Mouse (Mus musculus): ENCODE results near the gene Cab39l. TPM values are rescaled to one million over a fixed set of nuclear protein-coding genes. Genes with fewer than 3 reads are reported as not detected.

Gene Cab39l
- polyA plus RNA-seq, 1 experiment: 5.5 TPM

DNA sequence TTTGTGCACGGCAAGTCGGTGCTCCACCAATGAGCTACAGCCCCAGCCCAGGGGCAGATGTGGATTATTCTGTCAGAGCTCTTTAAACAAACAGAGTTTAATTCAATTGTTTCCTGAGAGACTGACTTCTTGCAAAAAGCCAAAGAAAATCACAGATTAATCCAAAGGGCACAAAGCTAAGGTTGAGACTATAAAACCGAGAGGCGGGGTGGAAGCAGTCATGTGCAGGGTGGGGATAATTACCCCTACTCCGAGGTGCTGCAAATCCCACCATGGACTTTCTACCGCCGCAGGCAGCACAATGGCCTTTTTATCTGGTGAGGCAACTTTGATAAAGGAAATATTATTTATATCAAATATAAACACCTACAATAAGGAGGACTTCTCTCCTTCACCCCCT, 176.0 kb downstream of the Cab39l start:
- TF ChIP-seq POLR2A (IDR thresholded peaks at IDR 0.05; ENCODE audit: control insufficient read depth, extremely low read depth, insufficient read depth, low read length, poor library complexity) (no peak), CTCF (IDR thresholded peaks at IDR 0.05; ENCODE audit: borderline replicate concordance, control insufficient read depth, extremely low read depth, insufficient read depth, low read length, poor library complexity) (no peak)
- Histone ChIP-seq H3K4me3 (ENCODE audit: control insufficient read depth, insufficient read depth, low read length) (no peak overlapping the region), H3K4me1 (replicated peaks; ENCODE audit: control insufficient read depth, insufficient read depth, low read length) (no peaks in the 10 kb centered on the region), H3K27ac (ENCODE audit: control insufficient read depth, insufficient read depth, low read length) (no peak overlapping the region), H3K27me3 (ENCODE audit: control insufficient read depth, insufficient read depth, low read length) (no peaks in the 10 kb centered on the region), H3K36me3 (ENCODE audit: control insufficient read depth, insufficient read depth, low read length) (no peaks in the 10 kb centered on the region)
- WGBS: 96% methylated on average over 7 of the region's 7 CpGs
- DNase-seq: no peak

GRCm38 (mm10) chr14:59624326-59624885, 183.6 kb downstream of the Cab39l start:
- DNase-seq: no peak
- no peaks in the 10 kb centered on the region for H3K4me1 ChIP-seq (replicated peaks; ENCODE audit: control insufficient read depth, insufficient read depth, low read length)
- no peak overlapping the region for H3K27ac ChIP-seq (ENCODE audit: control insufficient read depth, insufficient read depth, low read length)
- no peak overlapping the region for H3K4me3 ChIP-seq (ENCODE audit: control insufficient read depth, insufficient read depth, low read length)
- WGBS: 66% methylated on average over 9 of the region's 9 CpGs
- no peaks in the 10 kb centered on the region for H3K36me3 ChIP-seq (ENCODE audit: control insufficient read depth, insufficient read depth, low read length)
- no peaks in the 10 kb centered on the region; the same call in 1 of the 2 replicates for H3K27me3 ChIP-seq (ENCODE audit: control insufficient read depth, insufficient read depth, low read length)
- TF ChIP-seq POLR2A (IDR thresholded peaks at IDR 0.05; ENCODE audit: control insufficient read depth, extremely low read depth, insufficient read depth, low read length, poor library complexity): no peak
- no peak for TF ChIP-seq CTCF (IDR thresholded peaks at IDR 0.05; ENCODE audit: borderline replicate concordance, control insufficient read depth, extremely low read depth, insufficient read depth, low read length, poor library complexity)

DNA sequence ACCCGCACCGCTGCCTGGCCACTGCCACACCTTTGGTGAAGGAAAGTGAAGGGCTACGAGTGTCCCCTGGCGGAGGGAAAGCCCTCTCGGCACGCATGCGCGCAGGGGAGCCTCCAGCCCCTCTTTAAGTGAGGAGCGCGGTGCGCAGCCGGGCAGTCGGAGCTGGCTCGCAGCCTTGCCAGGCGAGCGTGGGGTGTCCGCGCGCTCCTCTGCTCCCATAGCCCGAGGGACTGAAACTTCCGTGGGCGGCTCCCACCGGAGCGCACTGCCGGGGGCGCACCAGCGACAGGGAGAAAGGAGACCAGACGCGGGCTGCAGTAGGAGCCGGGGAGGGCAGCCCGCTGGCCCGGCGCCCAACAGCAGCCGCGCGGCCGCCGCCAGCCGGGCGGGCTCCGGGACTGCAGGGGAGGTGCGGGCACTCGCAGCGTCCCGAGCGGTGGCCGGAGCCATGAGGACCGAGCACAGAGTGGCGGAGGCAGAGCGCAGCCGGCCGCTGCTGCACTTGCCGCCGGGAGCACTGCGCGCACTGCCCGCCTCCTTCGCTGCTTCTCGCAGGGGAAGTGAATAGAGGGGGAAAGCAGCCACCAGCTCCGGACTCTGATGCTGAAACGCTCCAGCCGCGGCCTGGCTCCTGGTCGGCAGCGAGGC, 184.5 kb downstream of the Cab39l start, which contains the start of gene Shisa2:
Gene Shisa2 (plus strand): TSS at position 151 of the 648 bp plus-strand sequence.
- Histone ChIP-seq H3K4me1 (replicated peaks; ENCODE audit: control insufficient read depth, insufficient read depth, low read length) (no peaks in the 10 kb centered on the region), H3K27me3 (ENCODE audit: control insufficient read depth, insufficient read depth, low read length) (no peaks in the 10 kb centered on the region; the same call in 1 of the 2 replicates), H3K4me3 (ENCODE audit: control insufficient read depth, insufficient read depth, low read length) (peak within 1 kb of the TSS; percentile 34), H3K27ac (ENCODE audit: control insufficient read depth, insufficient read depth, low read length) (no peak within 1 kb of the TSS), H3K36me3 (ENCODE audit: control insufficient read depth, insufficient read depth, low read length) (no peaks in the 10 kb centered on the region)
- WGBS: under 1% methylated on average over 64 of the region's 65 CpGs
- DNase-seq: peak; percentile 33
- TF ChIP-seq CTCF (IDR thresholded peaks at IDR 0.05; ENCODE audit: borderline replicate concordance, control insufficient read depth, extremely low read depth, insufficient read depth, low read length, poor library complexity) (no peak), POLR2A (IDR thresholded peaks at IDR 0.05; ENCODE audit: control insufficient read depth, extremely low read depth, insufficient read depth, low read length, poor library complexity) (no peak)

- Histone ChIP-seq H3K4me3 (ENCODE audit: control insufficient read depth, insufficient read depth, low read length) (peak overlapping the region; percentile 34), H3K27ac (ENCODE audit: control insufficient read depth, insufficient read depth, low read length) (no peak overlapping the region), H3K4me1 (replicated peaks; ENCODE audit: control insufficient read depth, insufficient read depth, low read length) (no peaks in the 10 kb centered on the region), H3K27me3 (ENCODE audit: control insufficient read depth, insufficient read depth, low read length) (no peaks in the 10 kb centered on the region; the same call in 1 of the 2 replicates), H3K36me3 (ENCODE audit: control insufficient read depth, insufficient read depth, low read length) (no peaks in the 10 kb centered on the region)
- 2% methylated on average over 51 of the region's 51 CpGs for WGBS
- TF ChIP-seq POLR2A (IDR thresholded peaks at IDR 0.05; ENCODE audit: control insufficient read depth, extremely low read depth, insufficient read depth, low read length, poor library complexity): no peak
- TF ChIP-seq CTCF (IDR thresholded peaks at IDR 0.05; ENCODE audit: borderline replicate concordance, control insufficient read depth, extremely low read depth, insufficient read depth, low read length, poor library complexity): no peak
- DNase-seq: no peak
These were observed 185.1 kb downstream of the Cab39l start for GRCm38 (mm10) chr14:59625806-59626364.

DNA sequence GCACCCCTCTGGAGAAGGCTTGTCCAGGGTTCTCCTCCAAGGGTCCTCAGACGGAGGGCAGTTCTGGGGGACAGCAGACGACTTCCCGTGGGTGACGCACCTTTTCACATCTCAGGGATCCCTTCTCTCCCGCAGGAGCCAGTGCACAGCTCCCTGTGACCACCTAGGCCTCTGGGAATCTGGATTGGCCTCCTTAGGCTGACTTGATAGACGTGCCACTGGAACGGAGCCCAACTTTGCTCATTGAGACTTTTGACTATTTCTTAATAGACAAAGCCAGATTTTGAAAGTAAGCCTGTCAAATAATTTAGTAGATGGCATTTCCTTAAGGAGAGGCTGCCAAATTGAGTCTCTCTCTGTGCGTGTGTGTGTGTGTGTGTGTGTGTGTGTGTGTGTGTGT, 185.9 kb downstream of the Cab39l start:
- no peaks in the 10 kb centered on the region for H3K36me3 ChIP-seq (ENCODE audit: control insufficient read depth, insufficient read depth, low read length)
- H3K27me3 ChIP-seq (ENCODE audit: control insufficient read depth, insufficient read depth, low read length): no peaks in the 10 kb centered on the region; the same call in 1 of the 2 replicates
- DNase-seq: no peak
- H3K27ac ChIP-seq (ENCODE audit: control insufficient read depth, insufficient read depth, low read length): no peak overlapping the region
- H3K4me1 ChIP-seq (replicated peaks; ENCODE audit: control insufficient read depth, insufficient read depth, low read length): no peaks in the 10 kb centered on the region
- WGBS: 80% methylated on average over 8 of the region's 8 CpGs
- TF ChIP-seq POLR2A (IDR thresholded peaks at IDR 0.05; ENCODE audit: control insufficient read depth, extremely low read depth, insufficient read depth, low read length, poor library complexity): no peak
- no peak overlapping the region for H3K4me3 ChIP-seq (ENCODE audit: control insufficient read depth, insufficient read depth, low read length)

DNA sequence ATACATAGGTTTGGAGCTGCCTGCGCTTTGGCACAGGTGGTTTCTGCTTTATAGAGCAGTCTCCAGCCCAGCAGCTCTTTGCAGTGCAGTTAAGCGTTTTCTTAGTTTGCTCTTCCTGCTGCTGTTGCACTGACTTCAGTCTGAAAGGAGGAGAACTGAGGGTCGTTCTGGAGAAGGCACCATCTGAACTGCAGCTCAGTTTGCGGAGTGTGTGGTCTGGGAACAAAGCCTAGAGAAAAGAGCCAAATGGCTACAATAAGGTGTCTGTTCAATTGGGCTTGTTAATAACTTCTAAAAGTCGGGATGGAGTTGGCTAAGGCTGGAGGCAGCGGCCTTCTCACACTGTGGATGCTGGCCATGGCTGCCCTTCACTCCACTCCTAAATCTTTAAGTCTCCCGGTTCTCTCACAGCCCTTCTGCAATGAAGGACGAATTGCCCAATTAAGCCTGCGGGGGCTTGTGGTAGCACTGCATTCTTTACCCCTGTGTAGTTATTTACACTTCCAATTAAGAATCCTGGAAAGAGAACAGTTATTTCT, 186.4 kb downstream of the Cab39l start:
- WGBS: 85% methylated on average over 9 of the region's 9 CpGs
- TF ChIP-seq CTCF (IDR thresholded peaks at IDR 0.05; ENCODE audit: borderline replicate concordance, control insufficient read depth, extremely low read depth, insufficient read depth, low read length, poor library complexity) (no peak), POLR2A (IDR thresholded peaks at IDR 0.05; ENCODE audit: control insufficient read depth, extremely low read depth, insufficient read depth, low read length, poor library complexity) (no peak)
- no peaks in the 10 kb centered on the region; the same call in 1 of the 2 replicates for H3K27me3 ChIP-seq (ENCODE audit: control insufficient read depth, insufficient read depth, low read length)
- no peaks in the 10 kb centered on the region for H3K4me1 ChIP-seq (replicated peaks; ENCODE audit: control insufficient read depth, insufficient read depth, low read length)
- no peak overlapping the region for H3K27ac ChIP-seq (ENCODE audit: control insufficient read depth, insufficient read depth, low read length)
- H3K4me3 ChIP-seq (ENCODE audit: control insufficient read depth, insufficient read depth, low read length): no peak overlapping the region
- H3K36me3 ChIP-seq (ENCODE audit: control insufficient read depth, insufficient read depth, low read length): no peaks in the 10 kb centered on the region
- no peak for DNase-seq

Measured in thymus, adult 2 months (tissue).